Mouse (Mus musculus) mouse embryonic stem cell (cell line): ENCODE results near the gene 1110004F10Rik.

Experiments
- in situ Hi-C, 2 experiments: fragments of 300-500 bp; cut with MboI; formaldehyde crosslinking; loops; 1 replicate in 1 of 2; 3 replicates in 1 of 2; pipeline ENCODE4 v1.14.3; 2019 to 2020; ENCODE audit warnings: low sequenced_read_pairs in 2 of 2, low pct_unique_long_range_greater_than_20kb in 1 of 2, mixed read lengths in 1 of 2; ENCODE audit not compliant: unreplicated experiment in 1 of 2

The 1110004F10Rik gene

GRCm38 (mm10) chr7:116039196-116039537, at the start of gene 1110004F10Rik:
Gene 1110004F10Rik (plus strand): TSS chr7:116039397.
- in situ Hi-C loops = loop anchor here (10.0 to 25.0 kb wide), 6 partner anchors 174 to 1127 kb away; no protein-coding TSS in a partner anchor

GRCm38 (mm10) chr7:116002726-116003125, 36.5 kb upstream of the 1110004F10Rik start:
- in situ Hi-C loops = no loop called here

- in situ Hi-C loops = loop anchor here (10.0 to 25.0 kb wide), 6 partner anchors 165 to 1118 kb away; no protein-coding TSS in a partner anchor
Observed at GRCm38 (mm10) chr7:116029991-116030390, 9.2 kb upstream of the 1110004F10Rik start.

GRCm38 (mm10) chr7:116030597-116031387, 8.4 kb upstream of the 1110004F10Rik start:
- in situ Hi-C loops = loop anchor here (10.0 to 25.0 kb wide), 6 partner anchors 166 to 1118 kb away; no protein-coding TSS in a partner anchor

GRCm38 (mm10) chr7:116031388-116031717, 7.8 kb upstream of the 1110004F10Rik start:
- in situ Hi-C loops = loop anchor here (10.0 to 25.0 kb wide), 6 partner anchors 167 to 1119 kb away; no protein-coding TSS in a partner anchor

GRCm38 (mm10) chr7:116031718-116032595, 7.2 kb upstream of the 1110004F10Rik start:
- in situ Hi-C loops = loop anchor here (10.0 to 25.0 kb wide), 6 partner anchors 167 to 1120 kb away; no protein-coding TSS in a partner anchor

GRCm38 (mm10) chr7:116032596-116033307, 6.4 kb upstream of the 1110004F10Rik start:
- in situ Hi-C loops = loop anchor here (10.0 to 25.0 kb wide), 6 partner anchors 168 to 1120 kb away; no protein-coding TSS in a partner anchor

- in situ Hi-C loops = loop anchor here (10.0 to 25.0 kb wide), 6 partner anchors 169 to 1121 kb away; no protein-coding TSS in a partner anchor
Observed at GRCm38 (mm10) chr7:116033371-116034241, 5.6 kb upstream of the 1110004F10Rik start.

GRCm38 (mm10) chr7:116034282-116034758, 4.9 kb upstream of the 1110004F10Rik start:
- in situ Hi-C loops = loop anchor here (10.0 to 25.0 kb wide), 6 partner anchors 170 to 1122 kb away; no protein-coding TSS in a partner anchor

- in situ Hi-C loops = loop anchor here (10.0 to 25.0 kb wide), 6 partner anchors 171 to 1123 kb away; no protein-coding TSS in a partner anchor
Observed at GRCm38 (mm10) chr7:116035504-116035903, 3.7 kb upstream of the 1110004F10Rik start.

- in situ Hi-C loops = loop anchor here (10.0 to 25.0 kb wide), 6 partner anchors 172 to 1125 kb away; no protein-coding TSS in a partner anchor
Observed at GRCm38 (mm10) chr7:116036591-116037555, 2.3 kb upstream of the 1110004F10Rik start.

- in situ Hi-C loops = loop anchor here (10.0 to 25.0 kb wide), 6 partner anchors 173 to 1126 kb away; no protein-coding TSS in a partner anchor
Observed at GRCm38 (mm10) chr7:116038024-116038423, 1.2 kb upstream of the 1110004F10Rik start.

GRCm38 (mm10) chr7:116038511-116038910, 686 bp upstream of the 1110004F10Rik start, which contains the start of gene Sox6:
Gene Sox6 (minus strand): TSS chr7:116038796.
- in situ Hi-C loops = loop anchor here (10.0 to 25.0 kb wide), 6 partner anchors 174 to 1126 kb away; no protein-coding TSS in a partner anchor

- in situ Hi-C loops = loop anchor here (10.0 to 25.0 kb wide), 6 partner anchors 175 to 1128 kb away; no protein-coding TSS in a partner anchor
Observed at GRCm38 (mm10) chr7:116039538-116040466, 605 bp downstream of the 1110004F10Rik start.
